Mouse (Mus musculus) liver, embryonic 16.5 days (tissue): ENCODE measurements at regions not wholly inside any gene's neighbourhood (a gene's known extent, or its start where the extent isn't known, plus 50 kb on each side); places are given as distances from the start of the nearest gene placed in this dataset.

Experiments used
- ATAC-seq: fragments of 200-750 bp; cut with Nextera tagmentation; 2 replicates; pipeline ENCODE4 v1.8.0; 2017; ENCODE audit warnings: low read depth, mild to moderate bottlenecking, moderate number of reproducible peaks, moderate library complexity
- H3K27ac ChIP-seq: fragments of 300-500 bp; sonication (generic); 2 replicates; pipeline ENCODE4 v1.5.1; 2014; ENCODE audit warnings: mild to moderate bottlenecking, low read length
- H3K27me3 ChIP-seq: fragments of 300-500 bp; sonication (generic); 2 replicates; pipeline ENCODE4 v1.6.1; 2014; ENCODE audit warnings: low read depth, low read length, mixed read lengths; ENCODE audit not compliant: control insufficient read depth, insufficient read depth
- H3K36me3 ChIP-seq: fragments of 300-500 bp; sonication (generic); 2 replicates; pipeline ENCODE4 v1.6.1; 2014; ENCODE audit warnings: mild to moderate bottlenecking; ENCODE audit not compliant: control insufficient read depth, insufficient read depth
- H3K4me1 ChIP-seq: fragments of 300-500 bp; sonication (generic); 2 replicates; pipeline ENCODE4 v1.6.1; 2014; ENCODE audit warnings: low read depth, low read length, mixed read lengths; ENCODE audit not compliant: control insufficient read depth
- H3K4me2 ChIP-seq: fragments of 300-500 bp; sonication (generic); 2 replicates; pipeline ENCODE4 v1.6.1; 2014; ENCODE audit warnings: low read depth, low read length, mixed read lengths
- H3K4me3 ChIP-seq: fragments of 300-500 bp; sonication (generic); 2 replicates; pipeline ENCODE4 v1.5.1; 2014; ENCODE audit warnings: low read depth, mild to moderate bottlenecking, low read length
- H3K9ac ChIP-seq: fragments of 300-500 bp; sonication (generic); 2 replicates; pipeline ENCODE4 v1.6.1; 2014; ENCODE audit warnings: low read depth, low read length
- H3K9me3 ChIP-seq: fragments of 300-500 bp; sonication (generic); replicated peaks from 2 replicates; pipeline ENCODE4 v1.6.1; 2016; ENCODE audit warnings: low read length; ENCODE audit not compliant: control insufficient read depth
- WGBS: fragments of 180-500 bp; shearing (Covaris S2); extraction: QIAGEN DNeasy Blood & Tissue Kit; methylation state at CpG from one replicate; pipeline ENCODE4 v1.1.7; 2014; ENCODE audit not compliant: insufficient replicate concordance; 5-methylcytosine and 5-hydroxymethylcytosine counted together

DNA sequence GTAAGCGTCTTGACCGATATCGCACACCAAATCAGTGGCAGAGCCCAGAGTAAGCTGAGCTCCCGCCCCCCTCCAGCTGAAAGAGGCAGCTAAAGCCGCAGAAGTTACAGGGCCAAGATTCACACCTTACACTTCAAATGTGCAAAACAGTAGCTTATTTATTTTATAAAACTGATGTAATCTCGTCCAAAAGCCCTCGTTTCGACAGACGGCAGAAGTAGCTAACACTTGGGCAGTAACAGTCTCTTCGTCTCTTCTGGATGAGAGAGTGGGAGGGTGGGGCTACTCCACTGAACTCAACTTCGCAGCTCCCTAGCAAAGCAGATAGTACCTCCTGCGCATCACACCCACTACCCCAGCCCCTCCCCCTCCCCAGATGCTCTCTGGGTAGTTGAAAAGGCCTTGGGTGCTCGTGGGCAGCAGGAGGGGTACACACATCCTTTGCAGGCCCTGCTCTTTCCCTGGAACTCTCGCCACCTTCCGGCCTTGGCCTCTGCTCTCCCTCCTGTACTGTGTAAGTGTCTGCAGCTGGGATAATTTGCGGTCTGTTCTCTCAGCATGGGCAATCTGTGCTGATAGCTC, 201.5 kb downstream of the Msrb3 start:
- H3K9ac ChIP-seq: no peak overlapping the region
- H3K4me1 ChIP-seq: peaks cover 5% of the 10 kb centered on the region; the same call in 1 of the 2 replicates
- H3K27ac ChIP-seq: no peak overlapping the region
- no peak for ATAC-seq
- H3K36me3 ChIP-seq: no peaks in the 10 kb centered on the region
- H3K27me3 ChIP-seq: no peaks in the 10 kb centered on the region
- 12% methylated on average over 16 of the region's 16 CpGs for WGBS
- H3K4me3 ChIP-seq: no peak overlapping the region
- H3K9me3 ChIP-seq: no peaks in the 10 kb centered on the region
- H3K4me2 ChIP-seq: peak overlapping the region; percentile 42

DNA sequence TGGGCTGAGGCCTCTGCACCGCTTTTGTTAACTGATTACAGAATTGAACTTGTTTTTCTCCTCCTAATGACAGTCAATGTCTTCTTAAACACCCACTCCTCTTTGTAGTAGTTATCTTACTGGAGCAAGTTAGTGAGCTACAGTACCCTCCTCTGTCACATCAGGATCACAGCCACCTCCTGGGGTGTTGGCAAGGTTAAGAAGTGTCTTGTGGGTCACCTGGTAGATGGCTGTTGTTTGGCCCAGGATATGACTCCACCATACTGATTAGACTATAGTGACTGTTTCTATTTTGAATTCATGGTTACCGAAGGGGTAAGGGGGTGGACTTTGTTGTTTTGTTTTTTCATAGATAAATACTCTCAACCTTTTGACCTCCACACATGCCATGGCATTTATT, 202.4 kb downstream of the Msrb3 start:
- no peak overlapping the region for H3K9ac ChIP-seq
- no peak overlapping the region for H3K27ac ChIP-seq
- no peaks in the 10 kb centered on the region for H3K27me3 ChIP-seq
- ATAC-seq: no peak
- H3K4me3 ChIP-seq: no peak overlapping the region
- no peaks in the 10 kb centered on the region for H3K9me3 ChIP-seq
- no peak overlapping the region for H3K4me2 ChIP-seq
- H3K36me3 ChIP-seq: no peaks in the 10 kb centered on the region
- peaks cover 5% of the 10 kb centered on the region; the same call in 1 of the 2 replicates for H3K4me1 ChIP-seq
- 31% methylated on average over 2 of the region's 2 CpGs for WGBS

DNA sequence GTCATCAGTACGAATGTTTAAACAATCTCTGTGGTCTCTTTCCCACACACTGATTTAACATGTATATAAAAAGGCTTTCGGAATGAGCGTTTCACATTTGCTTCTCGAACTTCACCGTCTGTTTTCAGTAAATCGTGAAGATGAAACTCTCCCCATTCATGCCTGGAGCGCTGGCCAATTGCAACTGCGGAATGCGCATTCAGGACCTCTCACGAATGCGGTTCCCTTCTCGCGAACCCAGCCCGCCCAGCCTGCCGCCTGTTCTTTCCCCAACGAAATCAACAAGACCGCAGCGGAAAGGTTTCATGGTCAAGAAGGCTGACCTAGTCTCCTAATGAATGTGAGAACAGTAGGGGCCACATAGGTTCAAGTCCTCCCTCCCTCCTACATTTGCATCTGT, 204.4 kb downstream of the Msrb3 start:
- no peak for ATAC-seq
- Histone ChIP-seq H3K4me1 (peaks cover 5% of the 10 kb centered on the region; the same call in 1 of the 2 replicates), H3K4me3 (no peak overlapping the region; the same call in 1 of the 2 replicates), H3K27ac (no peak overlapping the region), H3K36me3 (no peaks in the 10 kb centered on the region), H3K9ac (no peak overlapping the region), H3K9me3 (no peaks in the 10 kb centered on the region), H3K27me3 (no peaks in the 10 kb centered on the region), H3K4me2 (peak overlapping the region; percentile 27)
- 12% methylated on average over 18 of the region's 18 CpGs for WGBS

DNA sequence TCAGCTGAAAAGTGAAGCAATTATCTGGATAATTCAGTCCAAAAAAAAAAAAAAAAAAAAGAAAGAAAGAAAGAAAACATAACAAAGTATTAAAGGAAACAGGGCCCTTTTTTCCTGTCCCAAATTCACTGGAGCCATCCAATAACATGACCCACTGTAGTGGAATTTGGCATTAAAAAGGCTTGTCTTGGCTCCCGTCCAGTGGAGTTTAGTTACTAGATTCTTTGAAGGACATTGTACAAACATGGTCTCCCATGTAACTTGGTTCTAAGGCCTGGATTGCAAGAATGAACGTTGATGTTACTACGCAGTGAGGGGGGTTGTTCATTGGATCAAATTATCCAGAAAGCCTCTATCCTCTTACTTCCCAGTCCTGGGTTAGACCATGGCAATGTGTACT, 207.4 kb downstream of the Msrb3 start:
- ATAC-seq: no peak
- Histone ChIP-seq H3K27ac (no peak overlapping the region), H3K9ac (no peak overlapping the region), H3K36me3 (no peaks in the 10 kb centered on the region), H3K4me3 (no peak overlapping the region), H3K27me3 (no peaks in the 10 kb centered on the region), H3K4me2 (no peak overlapping the region), H3K4me1 (no peaks in the 10 kb centered on the region), H3K9me3 (no peaks in the 10 kb centered on the region)
- WGBS: 53% methylated on average over 3 of the region's 3 CpGs

DNA sequence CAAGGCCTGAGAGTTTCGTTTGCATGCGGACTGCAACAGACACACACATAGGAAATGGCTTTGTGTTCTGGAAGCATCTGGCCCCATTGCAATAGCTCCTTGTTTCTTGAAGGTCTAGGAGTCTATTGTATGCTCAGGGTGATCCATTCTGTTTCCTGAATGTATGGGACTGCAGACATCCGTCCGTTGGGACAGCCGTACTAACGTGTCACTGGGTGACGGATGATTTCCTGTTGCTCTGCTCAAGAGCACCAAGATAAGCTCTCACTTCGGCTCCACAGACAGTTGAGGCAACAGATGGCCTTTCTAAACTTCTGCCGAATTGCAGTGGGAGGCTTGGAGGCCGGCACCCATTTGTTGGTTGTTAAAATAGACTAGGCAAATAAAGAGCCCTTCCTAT, 209.9 kb upstream of the Hmga2 start:
- Histone ChIP-seq H3K9ac (no peak overlapping the region), H3K4me2 (no peak overlapping the region), H3K36me3 (no peaks in the 10 kb centered on the region), H3K4me3 (no peak overlapping the region), H3K27ac (0 out of 2 replicates have a peak overlapping the region, but pooled peaks have one; percentile 15), H3K9me3 (no peaks in the 10 kb centered on the region), H3K4me1 (no peaks in the 10 kb centered on the region), H3K27me3 (no peaks in the 10 kb centered on the region)
- ATAC-seq: peak; percentile 76
- WGBS: 11% methylated on average over 10 of the region's 10 CpGs

DNA sequence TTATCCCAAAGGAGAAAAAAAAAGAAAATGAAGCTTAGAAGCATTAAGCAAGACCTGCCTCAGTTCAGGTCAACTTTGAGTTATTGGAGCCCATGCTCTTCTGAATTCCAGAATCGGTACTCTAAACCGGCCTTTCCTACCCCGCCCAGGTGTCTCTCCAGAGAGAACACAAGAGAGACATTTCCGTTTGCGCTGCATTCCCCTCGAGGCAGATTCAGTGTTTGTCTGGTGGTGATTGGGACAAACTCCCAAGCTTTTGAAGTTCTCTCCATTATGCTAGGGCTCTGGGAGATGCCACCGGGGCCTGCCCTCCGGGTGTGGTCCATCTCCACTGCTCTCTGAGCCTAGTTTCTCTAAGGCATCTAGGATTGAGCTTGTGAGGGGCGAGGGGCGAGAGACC, 205.8 kb upstream of the Hmga2 start:
- Histone ChIP-seq H3K4me3 (no peak overlapping the region), H3K27me3 (no peaks in the 10 kb centered on the region), H3K4me1 (no peaks in the 10 kb centered on the region), H3K9ac (no peak overlapping the region), H3K36me3 (no peaks in the 10 kb centered on the region), H3K27ac (no peak overlapping the region), H3K9me3 (no peaks in the 10 kb centered on the region), H3K4me2 (no peak overlapping the region)
- ATAC-seq: no peak
- WGBS: 65% methylated on average over 10 of the region's 10 CpGs

DNA sequence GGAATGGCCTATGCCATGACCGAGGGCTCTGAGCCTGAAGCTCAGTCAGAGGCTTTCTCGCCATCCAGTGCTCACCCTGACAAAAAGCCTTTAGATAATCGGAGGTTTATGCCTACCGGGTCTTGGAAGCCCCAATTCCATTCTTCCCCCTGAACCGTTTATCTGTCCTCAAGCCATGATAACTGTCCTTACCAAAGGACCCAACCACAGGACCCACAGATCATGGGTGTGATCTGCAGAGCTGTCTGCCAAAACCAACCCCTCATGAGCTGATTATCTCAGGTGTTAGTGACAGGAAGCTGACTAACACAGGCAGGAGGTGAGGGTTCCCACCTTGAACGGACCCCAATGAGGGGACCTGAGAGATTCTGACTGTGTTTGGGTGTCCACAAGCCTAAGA, 203.7 kb upstream of the Hmga2 start:
- 24% methylated on average over 6 of the region's 6 CpGs for WGBS
- H3K27me3 ChIP-seq: no peaks in the 10 kb centered on the region
- ATAC-seq: no peak
- H3K4me2 ChIP-seq: no peak overlapping the region
- no peak overlapping the region for H3K9ac ChIP-seq
- no peaks in the 10 kb centered on the region for H3K9me3 ChIP-seq
- no peaks in the 10 kb centered on the region; the same call in 1 of the 2 replicates for H3K4me1 ChIP-seq
- H3K27ac ChIP-seq: no peak overlapping the region
- H3K4me3 ChIP-seq: no peak overlapping the region
- H3K36me3 ChIP-seq: no peaks in the 10 kb centered on the region

DNA sequence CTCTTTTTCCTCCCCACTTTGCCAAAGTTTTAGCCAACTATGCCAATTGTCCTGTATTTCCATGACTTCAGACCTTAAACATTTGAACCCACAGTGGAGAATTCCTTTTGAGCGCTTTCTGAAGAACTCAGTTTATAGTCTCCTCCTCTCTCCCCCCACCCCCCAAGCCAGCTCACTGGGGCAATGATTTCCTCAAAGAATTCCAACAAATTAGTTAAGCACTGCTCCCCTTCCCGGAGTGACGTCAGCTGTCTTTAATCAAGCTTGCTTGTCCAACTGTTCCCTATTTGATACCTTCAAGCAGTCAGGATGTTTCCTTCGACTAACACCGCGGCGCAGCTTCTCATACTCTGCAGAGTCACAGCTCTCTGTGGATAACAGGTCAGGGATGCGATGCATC, 202.0 kb upstream of the Hmga2 start:
- Histone ChIP-seq H3K4me1 (no peaks in the 10 kb centered on the region; the same call in 1 of the 2 replicates), H3K9me3 (no peaks in the 10 kb centered on the region), H3K4me3 (no peak overlapping the region), H3K9ac (no peak overlapping the region), H3K36me3 (no peaks in the 10 kb centered on the region), H3K4me2 (no peak overlapping the region), H3K27me3 (no peaks in the 10 kb centered on the region), H3K27ac (no peak overlapping the region)
- ATAC-seq: no peak
- WGBS: 75% methylated on average over 8 of the region's 8 CpGs

DNA sequence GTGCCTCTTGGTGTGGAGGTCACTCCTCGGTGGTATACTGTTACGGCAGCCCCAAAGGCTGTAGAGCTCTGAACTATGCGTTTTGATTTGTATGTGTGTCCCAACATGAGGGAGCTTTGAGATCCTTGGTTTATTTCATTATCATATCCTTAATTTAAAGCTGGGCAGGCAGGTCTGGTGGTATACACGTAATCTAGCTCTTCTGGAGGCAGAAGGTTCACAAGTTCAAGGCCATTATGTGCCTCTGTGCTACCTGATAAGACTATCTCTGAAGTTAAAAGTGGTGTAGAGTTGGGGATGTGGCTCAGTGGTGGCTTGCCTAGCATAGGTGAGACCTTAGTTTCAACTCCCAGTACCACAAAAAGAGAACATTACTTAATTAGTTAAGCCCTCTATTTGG, 199.1 kb upstream of the Hmga2 start:
- ATAC-seq: no peak
- H3K4me2 ChIP-seq: no peak overlapping the region

More for the DNA sequence above, 199.1 kb upstream of the Hmga2 start:
- Histone ChIP-seq H3K9ac (no peak overlapping the region), H3K27ac (no peak overlapping the region), H3K27me3 (no peaks in the 10 kb centered on the region), H3K4me1 (no peaks in the 10 kb centered on the region; the same call in 1 of the 2 replicates), H3K36me3 (no peaks in the 10 kb centered on the region), H3K9me3 (no peaks in the 10 kb centered on the region), H3K4me3 (no peak overlapping the region)
- whole genome bisulfite sequencing: 41% methylated on average over 4 of the region's 4 CpGs
